Mouse (Mus musculus) bone marrow macrophage, adult 2 months (primary cell): ENCODE data around the gene Rpl11.

Source experiments
- CTCF ChIP-seq: IDR thresholded peaks from 2 replicates; pipeline ENCODE4 v1.5.1; 2012; ENCODE audit warnings: low read depth, mild to moderate bottlenecking, low read length, moderate library complexity
- POLR2A ChIP-seq: IDR thresholded peaks from 2 replicates; pipeline ENCODE4 v1.6.1; 2012; ENCODE audit warnings: mild to moderate bottlenecking, low read depth, low read length, borderline replicate concordance

GRCm38 (mm10) chr4:136056030-136056429 is 2.8 kb upstream of the Rpl11 start:
- TF ChIP-seq CTCF (no peak), POLR2A (no peak)
